Mouse (Mus musculus) ovary, postnatal 10 days (tissue): Measurements from ENCODE around the gene Taf3.

Experiments
- DNase-seq: peaks from one replicate; pipeline ENCODE4 v3.0.0; 2022; ENCODE audit warnings: low spot score

Taf3 gene

GRCm38 (mm10) chr2:10010263-10010909 is 38.0 kb downstream of the Taf3 start:
- no peak for DNase-seq

- DNase-seq: no peak
Observed at GRCm38 (mm10) chr2:10009671-10010254, 38.6 kb downstream of the Taf3 start.

- no peak for DNase-seq
Observed at GRCm38 (mm10) chr2:10008593-10008992, 39.8 kb downstream of the Taf3 start.

- no peak for DNase-seq
Observed at GRCm38 (mm10) chr2:10004960-10005621, 43.3 kb downstream of the Taf3 start.

- no peak for DNase-seq
Observed at GRCm38 (mm10) chr2:10003358-10003757, 45.0 kb downstream of the Taf3 start.

GRCm38 (mm10) chr2:10001591-10001990 is 46.8 kb downstream of the Taf3 start:
- DNase-seq: no peak

- DNase-seq: no peak
Observed at GRCm38 (mm10) chr2:9997535-9997934, 50.9 kb downstream of the Taf3 start.

- DNase-seq: no peak
Observed at GRCm38 (mm10) chr2:9996111-9996510, 52.3 kb downstream of the Taf3 start.

GRCm38 (mm10) chr2:9990690-9991229 is 57.6 kb downstream of the Taf3 start:
- no peak for DNase-seq

- no peak for DNase-seq
Observed at GRCm38 (mm10) chr2:9989649-9990547, 58.5 kb downstream of the Taf3 start.

- DNase-seq: no peak
Observed at GRCm38 (mm10) chr2:9988290-9988689, 60.1 kb downstream of the Taf3 start.

- DNase-seq: no peak
Observed at GRCm38 (mm10) chr2:9985979-9986447, 62.4 kb downstream of the Taf3 start.

GRCm38 (mm10) chr2:9982446-9982845 is 66.0 kb downstream of the Taf3 start:
- no peak for DNase-seq

- DNase-seq: no peak
Observed at GRCm38 (mm10) chr2:9971927-9972326, 76.5 kb downstream of the Taf3 start.

- no peak for DNase-seq
Observed at GRCm38 (mm10) chr2:9970579-9970978, 77.8 kb downstream of the Taf3 start.

- no peak for DNase-seq
Observed at GRCm38 (mm10) chr2:9970178-9970577, 78.2 kb downstream of the Taf3 start.

GRCm38 (mm10) chr2:9969734-9970133 is 78.7 kb downstream of the Taf3 start:
- DNase-seq: no peak

- DNase-seq: no peak
Observed at GRCm38 (mm10) chr2:9966634-9967033, 81.8 kb downstream of the Taf3 start.

GRCm38 (mm10) chr2:9965608-9966007 is 82.8 kb downstream of the Taf3 start:
- no peak for DNase-seq

- DNase-seq: no peak
Observed at GRCm38 (mm10) chr2:9962871-9963270, 85.5 kb downstream of the Taf3 start.

- DNase-seq: no peak
Observed at GRCm38 (mm10) chr2:9961708-9962107, 86.7 kb downstream of the Taf3 start.

- no peak for DNase-seq
Observed at GRCm38 (mm10) chr2:9958011-9958410, 90.4 kb downstream of the Taf3 start.
